Mouse (Mus musculus): ENCODE measurements around the gene Myo1h.

The Myo1h gene

DNA sequence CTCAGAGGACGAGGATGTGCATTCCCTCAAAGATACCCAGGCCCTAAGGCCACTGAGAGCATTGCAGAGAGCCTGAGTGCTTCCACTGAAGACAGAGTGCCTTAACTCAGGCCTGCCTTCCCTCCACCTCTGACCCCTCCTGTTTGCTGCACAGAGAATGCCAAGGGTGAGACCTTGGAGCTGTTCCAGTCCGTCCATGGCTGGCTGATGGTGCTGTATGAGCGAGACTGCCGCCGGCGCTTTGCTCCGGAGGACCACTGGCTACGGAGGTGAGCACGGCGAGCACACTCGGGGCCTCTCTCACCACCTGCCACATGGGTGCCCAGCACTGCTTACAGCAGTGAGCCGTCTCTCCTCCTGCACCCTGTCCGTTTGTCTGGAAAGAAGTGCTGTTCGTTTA is 117.6 kb downstream of the Myo1h start:
- DNase-seq, result no peak

GRCm38 (mm10) chr5:114407269-114407668 is 118.3 kb downstream of the Myo1h start:
- no peak for DNase-seq

- no peak for DNase-seq
Measured at GRCm38 (mm10) chr5:114407810-114408209, 118.8 kb downstream of the Myo1h start.

- no peak for DNase-seq
Measured at GRCm38 (mm10) chr5:114408846-114409245, 119.9 kb downstream of the Myo1h start.

- DNase-seq, result no peak
Measured at GRCm38 (mm10) chr5:114410429-114410828, 121.5 kb downstream of the Myo1h start.

- DNase-seq, result no peak
Measured at GRCm38 (mm10) chr5:114412361-114412998, 123.5 kb downstream of the Myo1h start.

GRCm38 (mm10) chr5:114413067-114413735 is 124.2 kb downstream of the Myo1h start:
- no peak for DNase-seq

Measured in thymus, postnatal 36 days (tissue).